Mouse (Mus musculus): ENCODE measurements around the gene Txlng.

DNA sequence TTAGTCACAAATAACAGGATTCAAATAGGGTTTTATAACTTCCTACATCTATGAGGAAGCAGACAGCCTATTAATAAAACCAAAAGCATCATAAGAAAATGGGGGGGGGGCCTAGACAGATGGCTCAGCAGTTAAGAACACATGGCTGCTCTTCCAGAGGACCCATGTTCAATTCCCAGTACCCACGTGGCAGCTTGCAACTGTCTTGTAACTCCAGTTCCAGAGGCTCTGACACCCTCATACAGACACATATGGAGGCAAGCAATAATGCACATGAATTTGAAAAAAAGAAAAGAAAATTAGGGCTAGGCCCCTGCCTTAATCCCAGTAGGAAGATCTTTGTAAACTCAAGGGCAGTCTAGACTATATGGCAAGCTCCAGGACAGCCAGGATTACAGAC is 40.9 kb downstream of the Txlng start:
- TF ChIP-seq CTCF (IDR thresholded peaks at IDR 0.05; ENCODE audit: control insufficient read depth, insufficient read depth, low read length), result no peak
- no peak for TF ChIP-seq POLR2A (IDR thresholded peaks at IDR 0.05; ENCODE audit: borderline replicate concordance, control insufficient read depth, low read depth, low read length)

All from bone marrow, adult 2 months (tissue).